Mouse (Mus musculus) forebrain, embryonic 15.5 days (tissue): Measurements from ENCODE around the gene Mfsd7a. TPM values are rescaled to one million over a fixed set of nuclear protein-coding genes. Genes with fewer than 3 reads are reported as not detected.
A peak's percentile ranks its signal among the peaks of the same experiment; 100 is the strongest.
"Not testable (repeated sequence)": the region's sequence is repeated elsewhere in the genome, so short reads cannot be mapped to it uniquely, and the experiment has no call there.

ENCODE experiments used
- ATAC-seq: fragments of 200-750 bp; cut with Nextera tagmentation; replicated peaks from 2 replicates; pipeline ENCODE4 v1.8.0; 2017; ENCODE audit warnings: mild to moderate bottlenecking, moderate TSS enrichment, moderate library complexity
- H3K27ac ChIP-seq: fragments of 300-500 bp; sonication (generic); replicated peaks from 2 replicates; pipeline ENCODE4 v1.5.1; 2015; ENCODE audit warnings: mild to moderate bottlenecking, inconsistent platforms
- H3K27me3 ChIP-seq: fragments of 300-500 bp; sonication (generic); 2 replicates; pipeline ENCODE4 v1.6.1; 2015; ENCODE audit warnings: inconsistent platforms
- H3K36me3 ChIP-seq: fragments of 300-500 bp; sonication (generic); 2 replicates; pipeline ENCODE4 v1.6.1; 2015; ENCODE audit warnings: mild to moderate bottlenecking, inconsistent platforms
- H3K4me1 ChIP-seq: fragments of 300-500 bp; sonication (generic); 2 replicates; pipeline ENCODE4 v1.6.1; 2015; ENCODE audit warnings: inconsistent platforms
- H3K4me2 ChIP-seq: fragments of 300-500 bp; sonication (generic); replicated peaks from 2 replicates; pipeline ENCODE4 v1.6.1; 2015; ENCODE audit warnings: mild to moderate bottlenecking, inconsistent platforms
- H3K4me3 ChIP-seq: fragments of 300-500 bp; sonication (generic); 2 replicates; pipeline ENCODE4 v1.5.1; 2015; ENCODE audit warnings: mild to moderate bottlenecking, inconsistent platforms
- H3K9ac ChIP-seq: fragments of 300-500 bp; sonication (generic); replicated peaks from 2 replicates; pipeline ENCODE4 v1.6.1; 2015; ENCODE audit warnings: mild to moderate bottlenecking, inconsistent platforms
- H3K9me3 ChIP-seq: fragments of 300-500 bp; sonication (generic); 2 replicates; pipeline ENCODE4 v1.6.1; 2016; ENCODE audit warnings: inconsistent platforms
- WGBS: fragments of 180-500 bp; shearing (Covaris S2); methylation state at CpG from one replicate; pipeline ENCODE4 v1.1.7; 2015; ENCODE audit warnings: mixed read lengths; 5-methylcytosine and 5-hydroxymethylcytosine counted together
- polyA plus RNA-seq: library from polyadenylated mRNA; unstranded; fragments of >200 nt; fragmentation: Nextera tagmentation; extraction: Ambion mirVana; gene quantifications from 2 replicates; pipeline ENCODE4 v1.2.1, GENCODE M21; 2015

The Mfsd7a gene
- 0.06 TPM in 2 replicates for polyA plus RNA-seq

- peak within 1 kb of the TSS; percentile 30 for H3K4me2 ChIP-seq
- H3K4me3 ChIP-seq: peak within 1 kb of the TSS; percentile 14
- H3K36me3 ChIP-seq: no peaks in the 10 kb centered on the region
- no peaks in the 10 kb centered on the region; the same call in 1 of the 2 replicates for H3K4me1 ChIP-seq
- H3K27ac ChIP-seq: no peak within 1 kb of the TSS
- H3K9me3 ChIP-seq: no peaks in the 10 kb centered on the region
- WGBS: 16% methylated on average over 24 of the region's 24 CpGs
- H3K27me3 ChIP-seq: peaks cover 17% of the 10 kb centered on the region; the same call in 1 of the 2 replicates
- no peak within 1 kb of the TSS for H3K9ac ChIP-seq
- peak; percentile 43; the same call in 1 of the 2 replicates for ATAC-seq
Measured at GRCm38 (mm10) chr5:108448785-108449668, at the start of gene Mfsd7a. Mfsd7a (minus strand) TSS chr5:108448891.

DNA sequence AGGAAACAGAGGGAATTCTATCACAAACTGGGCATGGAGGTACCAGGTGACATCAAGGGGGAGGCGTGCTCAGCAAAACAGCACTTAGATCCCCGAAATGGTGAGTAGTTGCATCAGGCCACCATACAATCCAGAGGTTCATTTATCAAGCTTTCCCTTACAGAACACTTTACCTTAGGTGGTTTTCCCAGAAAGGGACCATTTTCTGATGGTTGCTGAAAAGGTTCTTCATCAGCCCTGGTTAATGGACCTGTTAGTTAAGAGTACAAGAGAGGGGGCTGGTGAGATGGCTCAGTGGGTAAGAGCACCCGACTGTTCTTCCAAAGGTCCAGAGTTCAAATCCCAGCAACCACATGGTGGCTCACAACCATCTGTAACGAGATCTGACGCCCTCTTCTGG lies 37.5 kb upstream of the Mfsd7a start:
- 95% methylated on average over 5 of the region's 5 CpGs for WGBS
- not testable (repeated sequence) for H3K4me3 ChIP-seq, H3K27ac ChIP-seq, H3K4me2 ChIP-seq, H3K4me1 ChIP-seq, H3K27me3 ChIP-seq, H3K9me3 ChIP-seq, ATAC-seq, H3K9ac ChIP-seq
- peaks cover 67% of the 10 kb centered on the region for H3K36me3 ChIP-seq

DNA sequence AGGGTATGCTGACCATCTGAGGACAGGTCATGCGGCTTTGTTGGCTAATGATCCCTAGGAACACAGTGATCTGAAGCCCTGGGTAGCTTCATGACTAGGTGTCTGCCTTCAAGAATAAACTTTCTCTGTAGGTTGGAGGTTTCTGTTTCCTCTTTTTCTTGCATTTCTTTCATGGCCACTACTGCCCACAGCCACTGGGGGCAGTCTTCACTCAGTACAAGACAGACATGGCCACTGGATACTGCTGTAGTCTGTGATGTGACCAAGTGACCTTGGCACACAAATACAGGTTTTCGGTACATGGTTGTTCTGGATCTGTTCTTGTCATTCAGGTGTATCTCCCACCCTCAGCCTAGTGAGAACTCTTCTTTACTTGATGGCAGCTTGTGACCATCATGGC lies 36.5 kb upstream of the Mfsd7a start:
- no peak overlapping the region for H3K4me2 ChIP-seq
- no peaks in the 10 kb centered on the region for H3K27me3 ChIP-seq
- no peak overlapping the region for H3K27ac ChIP-seq
- no peaks in the 10 kb centered on the region for H3K4me1 ChIP-seq
- 97% methylated on average over 2 of the region's 2 CpGs for WGBS
- no peak overlapping the region for H3K4me3 ChIP-seq
- ATAC-seq: no peak
- peaks cover 61% of the 10 kb centered on the region for H3K36me3 ChIP-seq
- H3K9me3 ChIP-seq: no peaks in the 10 kb centered on the region
- no peak overlapping the region for H3K9ac ChIP-seq

- Histone ChIP-seq H3K27me3 (no peaks in the 10 kb centered on the region), H3K4me1 (no peaks in the 10 kb centered on the region), H3K9ac (no peak overlapping the region), H3K4me2 (no peak overlapping the region), H3K4me3 (no peak overlapping the region), H3K9me3 (no peaks in the 10 kb centered on the region), H3K36me3 (peaks cover 51% of the 10 kb centered on the region), H3K27ac (no peak overlapping the region)
- ATAC-seq: no peak
- WGBS: 91% methylated on average over 6 of the region's 6 CpGs
Measured at GRCm38 (mm10) chr5:108483006-108483405, 34.3 kb upstream of the Mfsd7a start.

GRCm38 (mm10) chr5:108475977-108476376 lies 27.3 kb upstream of the Mfsd7a start:
- peaks cover 72% of the 10 kb centered on the region for H3K36me3 ChIP-seq
- H3K9me3 ChIP-seq: no peaks in the 10 kb centered on the region
- no peak overlapping the region for H3K27ac ChIP-seq
- H3K9ac ChIP-seq: no peak overlapping the region
- 80% methylated on average over 3 of the region's 3 CpGs for WGBS
- H3K4me1 ChIP-seq: no peaks in the 10 kb centered on the region
- H3K4me2 ChIP-seq: no peak overlapping the region
- ATAC-seq: no peak
- H3K4me3 ChIP-seq: no peak overlapping the region
- no peaks in the 10 kb centered on the region for H3K27me3 ChIP-seq

GRCm38 (mm10) chr5:108473737-108474136 lies 25.0 kb upstream of the Mfsd7a start:
- Histone ChIP-seq H3K27me3 (no peaks in the 10 kb centered on the region), H3K4me2 (no peak overlapping the region), H3K9ac (no peak overlapping the region), H3K4me3 (no peak overlapping the region), H3K9me3 (no peaks in the 10 kb centered on the region), H3K27ac (no peak overlapping the region), H3K4me1 (peaks cover 13% of the 10 kb centered on the region), H3K36me3 (peaks cover 69% of the 10 kb centered on the region)
- 87% methylated on average over 4 of the region's 4 CpGs for WGBS
- ATAC-seq: no peak

DNA sequence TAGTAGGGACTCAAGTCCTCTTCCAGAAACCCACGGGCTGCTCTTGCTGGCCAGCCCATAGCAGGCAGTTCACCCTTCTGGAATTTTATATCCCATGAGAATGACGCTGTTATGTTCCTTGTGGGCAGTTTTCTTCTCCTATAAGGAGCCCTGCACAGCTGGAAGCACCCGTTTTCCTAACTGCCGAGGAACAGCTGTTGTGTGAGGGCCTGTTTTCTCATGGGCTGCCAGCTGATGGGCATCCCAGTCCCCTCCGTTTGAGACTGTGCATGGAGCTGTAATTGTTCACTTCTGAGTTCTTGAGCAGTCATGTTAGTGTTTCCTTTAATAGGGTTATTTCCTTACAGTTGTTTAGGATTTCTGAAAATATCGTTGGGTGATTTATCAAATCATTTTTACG lies 20.9 kb upstream of the Mfsd7a start:
- peaks cover 31% of the 10 kb centered on the region for H3K36me3 ChIP-seq
- H3K4me2 ChIP-seq: no peak overlapping the region
- H3K27ac ChIP-seq: no peak overlapping the region
- WGBS: 77% methylated on average over 7 of the region's 7 CpGs
- no peak overlapping the region for H3K9ac ChIP-seq
- no peak for ATAC-seq
- H3K9me3 ChIP-seq: no peaks in the 10 kb centered on the region
- H3K4me1 ChIP-seq: peaks cover 43% of the 10 kb centered on the region
- no peaks in the 10 kb centered on the region for H3K27me3 ChIP-seq
- no peak overlapping the region for H3K4me3 ChIP-seq

GRCm38 (mm10) chr5:108466647-108467046 lies 18.0 kb upstream of the Mfsd7a start:
- H3K36me3 ChIP-seq: peaks cover 3% of the 10 kb centered on the region; the same call in 1 of the 2 replicates
- ATAC-seq: no peak
- no peaks in the 10 kb centered on the region for H3K27me3 ChIP-seq
- WGBS: 93% methylated on average over 1 of the region's 1 CpGs
- H3K9me3 ChIP-seq: no peaks in the 10 kb centered on the region
- no peak overlapping the region for H3K4me3 ChIP-seq
- H3K9ac ChIP-seq: no peak overlapping the region
- peaks cover 69% of the 10 kb centered on the region for H3K4me1 ChIP-seq
- no peak overlapping the region for H3K27ac ChIP-seq
- H3K4me2 ChIP-seq: no peak overlapping the region

DNA sequence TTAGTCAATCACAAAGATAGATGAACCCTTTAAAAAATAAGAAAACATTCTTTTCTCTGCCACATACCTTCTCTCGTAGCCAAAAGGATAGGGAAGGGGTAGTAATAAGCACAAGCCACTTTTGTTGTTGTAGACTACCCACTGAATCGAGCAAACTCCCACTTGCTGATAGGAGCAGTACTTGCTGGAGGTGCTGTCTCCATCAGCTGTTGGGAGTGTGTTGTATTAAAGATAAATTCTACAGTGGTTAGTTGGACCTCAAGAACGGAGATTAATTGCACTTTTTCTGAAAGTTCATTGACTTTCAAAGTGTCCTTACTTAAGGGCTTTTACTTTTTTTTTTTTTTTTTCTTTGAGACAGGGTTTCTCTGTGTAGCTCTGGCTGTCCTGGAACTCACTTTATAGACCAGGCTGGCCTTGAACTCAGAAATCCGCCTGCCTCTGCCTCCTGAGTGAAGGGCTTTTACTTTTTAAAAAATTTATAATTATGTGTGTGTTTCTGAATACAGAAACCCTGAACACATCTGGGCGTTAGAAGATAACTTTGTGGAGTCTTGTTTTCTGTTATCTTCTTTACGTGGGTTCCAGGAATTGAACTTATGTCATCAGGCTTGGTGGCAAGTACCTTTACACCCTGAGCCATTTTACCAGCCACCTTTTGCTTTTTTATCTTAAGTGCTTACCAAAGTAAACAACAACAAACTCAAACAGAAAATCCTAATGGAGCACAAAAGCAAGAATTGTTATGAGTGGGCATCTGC lies 16.6 kb upstream of the Mfsd7a start:
- peaks cover 73% of the 10 kb centered on the region for H3K4me1 ChIP-seq
- H3K9ac ChIP-seq: no peak overlapping the region
- H3K4me2 ChIP-seq: no peak overlapping the region
- H3K36me3 ChIP-seq: peaks cover 3% of the 10 kb centered on the region; the same call in 1 of the 2 replicates
- WGBS: 87% methylated on average over 6 of the region's 6 CpGs
- H3K9me3 ChIP-seq: no peaks in the 10 kb centered on the region
- no peaks in the 10 kb centered on the region for H3K27me3 ChIP-seq
- no peak overlapping the region for H3K4me3 ChIP-seq
- no peak overlapping the region for H3K27ac ChIP-seq
- no peak for ATAC-seq

DNA sequence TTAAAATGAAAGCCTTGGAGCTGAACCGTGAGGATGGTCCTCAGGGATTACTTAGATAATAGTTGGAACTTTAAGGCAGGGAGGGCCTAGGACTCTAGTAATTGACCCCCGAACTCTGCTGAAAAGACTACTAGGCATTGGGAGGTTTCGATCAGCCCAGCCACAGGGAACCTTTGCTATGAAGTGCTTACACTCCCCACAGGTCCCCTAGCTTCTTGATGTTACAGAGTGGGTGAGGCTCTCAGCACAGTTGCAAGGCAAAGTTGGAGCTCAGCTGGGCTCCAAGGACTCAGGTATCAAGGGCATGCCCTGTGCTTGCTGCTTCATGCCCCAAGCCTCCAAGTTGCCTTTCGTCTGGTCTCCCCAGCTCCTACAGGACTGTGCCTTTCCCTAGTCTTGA lies 13.8 kb upstream of the Mfsd7a start:
- H3K9me3 ChIP-seq: no peaks in the 10 kb centered on the region
- peaks cover 53% of the 10 kb centered on the region for H3K4me1 ChIP-seq
- 40% methylated on average over 4 of the region's 4 CpGs for WGBS
- peak overlapping the region; percentile 99 for H3K9ac ChIP-seq
- no peak for ATAC-seq
- H3K4me2 ChIP-seq: peak overlapping the region; percentile 90
- H3K27ac ChIP-seq: no peak overlapping the region
- peak overlapping the region; percentile 95 for H3K4me3 ChIP-seq
- no peaks in the 10 kb centered on the region for H3K36me3 ChIP-seq
- H3K27me3 ChIP-seq: no peaks in the 10 kb centered on the region; the same call in 1 of the 2 replicates

DNA sequence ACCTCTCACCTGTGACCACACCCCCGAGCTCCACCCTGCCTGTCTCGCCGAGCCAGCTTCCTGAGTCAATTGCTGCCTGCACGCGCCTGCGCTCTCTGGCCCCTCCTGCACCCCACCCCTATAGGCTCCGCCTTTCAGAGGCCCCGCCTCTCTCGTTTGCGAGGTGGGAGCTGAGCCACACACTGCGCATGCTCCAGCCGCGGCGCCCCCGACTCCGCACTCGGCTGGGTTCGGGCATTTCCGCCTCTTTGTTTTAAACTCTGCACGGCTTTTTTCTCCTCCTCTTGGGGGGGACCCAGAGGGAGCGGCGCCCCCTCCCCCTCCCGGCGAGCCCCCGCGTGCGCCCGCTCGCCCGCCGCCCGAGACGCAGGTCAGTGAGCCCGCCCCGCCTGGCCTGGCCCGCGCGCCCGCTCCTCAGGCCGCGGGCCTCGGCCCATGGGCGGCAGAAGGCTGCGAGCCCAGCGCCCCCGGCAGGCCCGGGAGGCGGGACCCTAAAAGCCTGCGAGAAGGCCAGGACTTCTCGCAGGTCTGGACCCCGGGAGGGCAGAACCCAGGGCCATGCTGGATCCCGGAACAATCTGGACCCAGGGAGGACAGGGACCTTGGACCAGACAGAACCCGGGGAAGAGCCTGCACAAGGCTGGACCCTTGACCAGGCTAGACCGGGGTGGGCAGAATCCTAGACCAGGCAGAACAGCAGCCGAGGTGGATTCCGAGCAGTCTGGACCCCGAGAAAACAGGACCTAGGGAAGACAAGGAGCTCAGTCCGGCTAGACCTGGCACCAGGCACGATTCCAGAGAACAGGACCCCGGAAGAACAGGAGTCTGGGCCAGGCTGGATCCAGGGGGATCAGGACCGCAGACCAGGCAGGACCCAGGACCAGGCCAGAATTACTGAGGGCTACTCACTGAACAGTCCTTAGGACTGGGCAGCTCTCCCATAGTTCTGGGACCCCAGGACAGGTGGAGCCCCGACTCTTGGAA lies 12.7 kb upstream of the Mfsd7a start, which contains the start of gene Pcgf3:
Pcgf3 (plus strand) TSS at position 151 of the 984 bp plus-strand sequence.
- peak within 1 kb of the TSS; percentile 90 for H3K4me2 ChIP-seq
- peaks cover 6% of the 10 kb centered on the region; the same call in 1 of the 2 replicates for H3K27me3 ChIP-seq
- H3K4me3 ChIP-seq: peak within 1 kb of the TSS; percentile 95
- H3K4me1 ChIP-seq: peaks cover 42% of the 10 kb centered on the region
- H3K9ac ChIP-seq: peak within 1 kb of the TSS; percentile 99
- peak within 1 kb of the TSS; percentile 88 for H3K27ac ChIP-seq
- ATAC-seq: peak; percentile 96
- under 1% methylated on average over 61 of the region's 62 CpGs for WGBS
- H3K9me3 ChIP-seq: no peaks in the 10 kb centered on the region
- no peaks in the 10 kb centered on the region for H3K36me3 ChIP-seq
